Mouse (Mus musculus) embryonic facial prominence, embryonic 12.5 days (tissue): ENCODE measurements around the gene Ugt2b38. TPM values are rescaled to one million over a fixed set of nuclear protein-coding genes. Genes with fewer than 3 reads are reported as not detected.
"Not testable (repeated sequence)": the region's sequence is repeated elsewhere in the genome, so short reads cannot be mapped to it uniquely, and the experiment has no call there.

Experiments
- ATAC-seq: fragments of 200-750 bp; cut with Nextera tagmentation; 2 replicates; pipeline ENCODE4 v1.8.0; 2017; ENCODE audit not compliant: insufficient number of reproducible peaks, insufficient read depth, low FRiP score, low TSS enrichment
- H3K27ac ChIP-seq: fragments of 300-500 bp; sonication (generic); 2 replicates; pipeline ENCODE4 v1.5.1; 2016; ENCODE audit warnings: mild to moderate bottlenecking
- H3K27me3 ChIP-seq: fragments of 300-500 bp; sonication (generic); 2 replicates; pipeline ENCODE4 v1.6.1; 2016; ENCODE audit warnings: mild to moderate bottlenecking, moderate library complexity
- H3K36me3 ChIP-seq: fragments of 300-500 bp; sonication (generic); 2 replicates; pipeline ENCODE4 v1.6.1; 2016; ENCODE audit warnings: mild to moderate bottlenecking
- H3K4me1 ChIP-seq: fragments of 300-500 bp; sonication (generic); 2 replicates; pipeline ENCODE4 v1.6.1; 2016
- H3K4me2 ChIP-seq: fragments of 300-500 bp; sonication (generic); replicated peaks from 2 replicates; pipeline ENCODE4 v1.6.1; 2016; ENCODE audit warnings: mild to moderate bottlenecking, moderate library complexity
- H3K4me3 ChIP-seq: fragments of 300-500 bp; sonication (generic); 2 replicates; pipeline ENCODE4 v1.5.1; 2016; ENCODE audit warnings: mild to moderate bottlenecking
- H3K9ac ChIP-seq: fragments of 300-500 bp; sonication (generic); 2 replicates; pipeline ENCODE4 v1.6.1; 2016; ENCODE audit warnings: mild to moderate bottlenecking, moderate library complexity
- H3K9me3 ChIP-seq: fragments of 300-500 bp; sonication (generic); 2 replicates; pipeline ENCODE4 v1.6.1; 2016; ENCODE audit warnings: mild to moderate bottlenecking, moderate library complexity
- WGBS: fragments of 180-500 bp; shearing (Covaris S2); methylation state at CpG from one replicate; pipeline ENCODE4 v1.1.7; 2016; 5-methylcytosine and 5-hydroxymethylcytosine counted together
- polyA plus RNA-seq: library from polyadenylated mRNA; unstranded; fragments of >200 nt; fragmentation: Nextera tagmentation; extraction: Ambion mirVana; gene quantifications from 2 replicates; pipeline ENCODE4 v1.2.1, GENCODE M21; 2016

The Ugt2b38 gene
- polyA plus RNA-seq = not detected in 2 replicates

- not testable (repeated sequence) for ATAC-seq, H3K9ac ChIP-seq
- WGBS = 94% methylated on average over 1 of the region's 2 CpGs
Observed at GRCm38 (mm10) chr5:87424041-87424440, at the start of gene Ugt2b38. Ugt2b38 (minus strand) TSS chr5:87424203.

GRCm38 (mm10) chr5:87458810-87459209 lies 34.8 kb upstream of the Ugt2b38 start:
- ATAC-seq = no peak

More at GRCm38 (mm10) chr5:87424041-87424440, at the start of gene Ugt2b38:
- not testable (repeated sequence) for H3K4me2 ChIP-seq, H3K27me3 ChIP-seq, H3K36me3 ChIP-seq, H3K4me1 ChIP-seq, H3K9me3 ChIP-seq, H3K4me3 ChIP-seq, H3K27ac ChIP-seq

GRCm38 (mm10) chr5:87457701-87458100 lies 33.7 kb upstream of the Ugt2b38 start:
- Histone ChIP-seq H3K36me3 (no peaks in the 10 kb centered on the region), H3K9me3 (no peaks in the 10 kb centered on the region), H3K4me3 (no peak overlapping the region), H3K9ac (no peak overlapping the region), H3K4me2 (no peak overlapping the region), H3K27me3 (no peaks in the 10 kb centered on the region), H3K4me1 (no peaks in the 10 kb centered on the region), H3K27ac (no peak overlapping the region)
- no peak for ATAC-seq

More at GRCm38 (mm10) chr5:87458810-87459209, 34.8 kb upstream of the Ugt2b38 start:
- H3K4me3 ChIP-seq = no peak overlapping the region
- H3K9me3 ChIP-seq = no peaks in the 10 kb centered on the region
- no peak overlapping the region for H3K4me2 ChIP-seq
- no peaks in the 10 kb centered on the region for H3K4me1 ChIP-seq
- H3K9ac ChIP-seq = no peak overlapping the region
- no peaks in the 10 kb centered on the region for H3K27me3 ChIP-seq
- no peaks in the 10 kb centered on the region for H3K36me3 ChIP-seq
- 62% methylated on average over 1 of the region's 1 CpGs for WGBS
- no peak overlapping the region for H3K27ac ChIP-seq

- WGBS = 87% methylated on average over 3 of the region's 3 CpGs
- H3K4me1 ChIP-seq = no peaks in the 10 kb centered on the region
- H3K9ac ChIP-seq = no peak overlapping the region
- no peak overlapping the region for H3K4me2 ChIP-seq
- H3K4me3 ChIP-seq = no peak overlapping the region
- H3K36me3 ChIP-seq = no peaks in the 10 kb centered on the region
- no peaks in the 10 kb centered on the region for H3K27me3 ChIP-seq
- H3K9me3 ChIP-seq = no peaks in the 10 kb centered on the region
- no peak overlapping the region for H3K27ac ChIP-seq
- ATAC-seq = no peak
Observed at GRCm38 (mm10) chr5:87456216-87456850, 32.3 kb upstream of the Ugt2b38 start.

- H3K4me1 ChIP-seq = no peaks in the 10 kb centered on the region
- H3K9me3 ChIP-seq = no peaks in the 10 kb centered on the region
- no peak overlapping the region for H3K27ac ChIP-seq
- no peaks in the 10 kb centered on the region for H3K27me3 ChIP-seq
- H3K9ac ChIP-seq = no peak overlapping the region
- no peaks in the 10 kb centered on the region for H3K36me3 ChIP-seq
- H3K4me2 ChIP-seq = no peak overlapping the region
- no peak for ATAC-seq
- H3K4me3 ChIP-seq = no peak overlapping the region
Observed at GRCm38 (mm10) chr5:87455519-87455918, 31.5 kb upstream of the Ugt2b38 start.

- H3K27ac ChIP-seq, H3K4me3 ChIP-seq, H3K9me3 ChIP-seq, H3K4me1 ChIP-seq, H3K9ac ChIP-seq, H3K36me3 ChIP-seq, ATAC-seq, H3K4me2 ChIP-seq, H3K27me3 ChIP-seq: not testable (repeated sequence)
- 85% methylated on average over 3 of the region's 5 CpGs for WGBS
Observed at GRCm38 (mm10) chr5:87452514-87452913, 28.5 kb upstream of the Ugt2b38 start.

GRCm38 (mm10) chr5:87436264-87436663 lies 12.3 kb upstream of the Ugt2b38 start:
- no peaks in the 10 kb centered on the region for H3K36me3 ChIP-seq
- no peak overlapping the region for H3K4me3 ChIP-seq
- no peak overlapping the region for H3K27ac ChIP-seq
- ATAC-seq = no peak
- WGBS = 44% methylated on average over 3 of the region's 3 CpGs
- no peak overlapping the region for H3K9ac ChIP-seq
- H3K9me3 ChIP-seq = no peaks in the 10 kb centered on the region
- H3K27me3 ChIP-seq = no peaks in the 10 kb centered on the region
- H3K4me1 ChIP-seq = no peaks in the 10 kb centered on the region
- H3K4me2 ChIP-seq = no peak overlapping the region

GRCm38 (mm10) chr5:87425676-87426075 lies 1.7 kb upstream of the Ugt2b38 start:
- WGBS = 83% methylated on average over 3 of the region's 3 CpGs
- ATAC-seq = no peak

GRCm38 (mm10) chr5:87396968-87397367 lies 27.0 kb downstream of the Ugt2b38 start:
- 94% methylated on average over 4 of the region's 4 CpGs for WGBS
- H3K27ac ChIP-seq = no peak overlapping the region
- H3K4me3 ChIP-seq = no peak overlapping the region
- no peak for ATAC-seq
- no peaks in the 10 kb centered on the region for H3K36me3 ChIP-seq
- H3K4me1 ChIP-seq = no peaks in the 10 kb centered on the region
- no peak overlapping the region for H3K4me2 ChIP-seq
- no peaks in the 10 kb centered on the region for H3K9me3 ChIP-seq
- no peaks in the 10 kb centered on the region for H3K27me3 ChIP-seq
- H3K9ac ChIP-seq = no peak overlapping the region

More at GRCm38 (mm10) chr5:87425676-87426075, 1.7 kb upstream of the Ugt2b38 start:
- Histone ChIP-seq H3K27me3 (no peaks in the 10 kb centered on the region), H3K9ac (no peak overlapping the region), H3K36me3 (no peaks in the 10 kb centered on the region), H3K4me1 (no peaks in the 10 kb centered on the region), H3K9me3 (no peaks in the 10 kb centered on the region), H3K4me2 (no peak overlapping the region), H3K27ac (no peak overlapping the region), H3K4me3 (no peak overlapping the region)

- Histone ChIP-seq H3K4me3 (no peak overlapping the region), H3K9ac (no peak overlapping the region), H3K4me1 (no peaks in the 10 kb centered on the region), H3K9me3 (no peaks in the 10 kb centered on the region), H3K4me2 (no peak overlapping the region), H3K27ac (no peak overlapping the region), H3K27me3 (no peaks in the 10 kb centered on the region), H3K36me3 (no peaks in the 10 kb centered on the region)
- no peak for ATAC-seq
- WGBS = 74% methylated on average over 2 of the region's 2 CpGs
Observed at GRCm38 (mm10) chr5:87390818-87391217, 33.2 kb downstream of the Ugt2b38 start.

GRCm38 (mm10) chr5:87380234-87380633 lies 43.8 kb downstream of the Ugt2b38 start:
- no peak overlapping the region for H3K27ac ChIP-seq
- H3K9ac ChIP-seq = no peak overlapping the region
- no peak overlapping the region for H3K4me2 ChIP-seq
- no peaks in the 10 kb centered on the region for H3K9me3 ChIP-seq
- no peaks in the 10 kb centered on the region for H3K36me3 ChIP-seq
- no peak overlapping the region for H3K4me3 ChIP-seq
- H3K4me1 ChIP-seq = no peaks in the 10 kb centered on the region
- no peak for ATAC-seq
- WGBS = 72% methylated on average over 2 of the region's 2 CpGs
- no peaks in the 10 kb centered on the region for H3K27me3 ChIP-seq

GRCm38 (mm10) chr5:87379825-87380224 lies 44.2 kb downstream of the Ugt2b38 start:
- no peaks in the 10 kb centered on the region for H3K27me3 ChIP-seq
- H3K9me3 ChIP-seq = no peaks in the 10 kb centered on the region
- no peaks in the 10 kb centered on the region for H3K36me3 ChIP-seq
- no peak for ATAC-seq
- H3K4me1 ChIP-seq = no peaks in the 10 kb centered on the region
- H3K4me3 ChIP-seq = no peak overlapping the region
- H3K9ac ChIP-seq = no peak overlapping the region
- no peak overlapping the region for H3K4me2 ChIP-seq
- no peak overlapping the region for H3K27ac ChIP-seq
